Mouse (Mus musculus): ENCODE measurements around the gene Prr15.

GRCm38 (mm10) chr6:54371874-54372273, 46.2 kb downstream of the Prr15 start:
- TF ChIP-seq CTCF (IDR thresholded peaks at IDR 0.05; ENCODE audit: control insufficient read depth, insufficient read depth, insufficient read length) = no peak
- TF ChIP-seq CEBPB (IDR thresholded peaks at IDR 0.05; ENCODE audit: low read depth) = no peak

All from C2C12 (cell line).